Comparison of ENCODE assay signal across 10 mouse cellular contexts in genomic region chr4:115902816-115903215, GRCm38 (mm10). TPM values are rescaled to one million over a fixed set of nuclear protein-coding genes. Genes with fewer than 3 reads are reported as not detected.
DNase-seq lines count a peak whose midpoint lies in the region; ATAC-seq and TF ChIP-seq lines count a peak whose summit lies in the region.
"Had no signal": no experiment of that assay in that cellular context is flagged by ENCODE, and none has a peak within 500 bp of the region (broad histone marks: within the 10 kb centered on the region; RNA-seq: fewer than 3 reads in every experiment).

No protein-coding gene starts in this region.

- H3K9me3 ChIP-seq in ES-E14 (ENCODE audit: control insufficient read depth, insufficient read depth, low read depth, low read length): no peaks in the 10 kb centered on the region
- no peaks in the 10 kb centered on the region for H3K9me3 ChIP-seq in limb, embryonic 11.5 days (ENCODE audit: control insufficient read depth, low read length)
- H3K9me3 ChIP-seq: heart, embryonic 13.5 days had no signal

- H3K4me2 ChIP-seq in limb, embryonic 11.5 days (ENCODE audit: low read depth, severe bottlenecking): no peak overlapping the region
- H3K4me2 ChIP-seq: heart, embryonic 13.5 days had no signal

- H3K4me1 ChIP-seq in ES-E14 (ENCODE audit: control insufficient read depth in 2 of 2, insufficient read depth in 2 of 2, low read length in 2 of 2, poor library complexity in 1 of 2): no peaks in the 10 kb centered on the region
- H3K4me1 ChIP-seq in limb, embryonic 11.5 days (ENCODE audit: control insufficient read depth, insufficient read depth, low read length): peaks cover 8% of the 10 kb centered on the region

- peak; percentile 68 for ATAC-seq in inflammation-experienced regulatory T-cells, adult 6 months
- ATAC-seq in limb, embryonic 11.5 days (ENCODE audit: insufficient number of reproducible peaks, low FRiP score, low TSS enrichment, low read depth): peak; percentile 19; the same call in 1 of the 2 replicates

- in situ Hi-C loops in ES-E14 (cut with MboI; ENCODE audit: low sequenced_read_pairs in 2 of 2, unreplicated experiment in 2 of 2): loop anchor here in 1 of 2 experiments (10.0 kb wide), 1 partner anchor 82 kb away; no protein-coding TSS in a partner anchor

- 18% methylated on average over 5 of the region's 5 CpGs for WGBS in limb, embryonic 11.5 days

- H3K36me3 ChIP-seq in ES-E14 (ENCODE audit: control insufficient read depth, insufficient read depth, low read length, poor library complexity, severe bottlenecking): no peaks in the 10 kb centered on the region
- no peaks in the 10 kb centered on the region for H3K36me3 ChIP-seq in limb, embryonic 11.5 days (ENCODE audit: control insufficient read depth, insufficient read depth, low read length)
- H3K36me3 ChIP-seq: heart, embryonic 13.5 days had no signal

- H3K4me3 ChIP-seq in ES-E14 (ENCODE audit: insufficient read depth in 1 of 2, low read depth in 1 of 2, low read length in 2 of 2, poor library complexity in 1 of 2, severe bottlenecking in 1 of 2): no peak overlapping the region
- H3K4me3 ChIP-seq in limb, embryonic 11.5 days (ENCODE audit: low read depth, low read length): no peak overlapping the region
- H3K4me3 ChIP-seq: heart, embryonic 13.5 days had no signal

- no peak overlapping the region for H3K9ac ChIP-seq in ES-E14 (ENCODE audit: insufficient read depth, low read depth, low read length, poor library complexity, severe bottlenecking)
- H3K9ac ChIP-seq in limb, embryonic 11.5 days (ENCODE audit: low read length): no peak overlapping the region
- H3K9ac ChIP-seq: heart, embryonic 13.5 days had no signal

- H3K27me3 ChIP-seq in limb, embryonic 11.5 days (ENCODE audit: control insufficient read depth, insufficient read depth, low read length): peaks cover 52% of the 10 kb centered on the region

- H3K27ac ChIP-seq in ES-E14 (ENCODE audit: insufficient read depth, low read depth, low read length, poor library complexity, severe bottlenecking): no peak overlapping the region
- H3K27ac ChIP-seq in limb, embryonic 11.5 days (replicated peaks; ENCODE audit: low read depth, low read length): no peak overlapping the region
- H3K27ac ChIP-seq: heart, embryonic 13.5 days had no signal

- peak; percentile 87 for DNase-seq in 3T3-L1 (ENCODE audit: low read depth, low spot score)
- DNase-seq in ES-E14 (ENCODE audit: low read depth, low spot score): peak; percentile 56
- DNase-seq in c-Kit-positive CD71-positive TER-119-positive erythroid progenitor cells, embryonic 14.5 days (ENCODE audit: low spot score): peak; percentile 51
- peak; percentile 82 for DNase-seq in forelimb bud, embryonic 11.5 days (ENCODE audit: low read depth, low spot score)
- peak; percentile 90 for DNase-seq in limb, embryonic 11.5 days (ENCODE audit: low spot score)
- peak; percentile 93 for DNase-seq in retina, embryonic 14.5 days (ENCODE audit: low spot score)
- peak; percentile 44 to 65 for DNase-seq in thymus, postnatal 36 days

TF ChIP-seq in ES-E14, 5 proteins besides CTCF, POLR2A, EP300 and RAD21:
- TF ChIP-seq CHD2 (IDR thresholded peaks at IDR 0.05; ENCODE audit: low read depth, low read length) (no peak), HCFC1 (IDR thresholded peaks at IDR 0.05; ENCODE audit: borderline replicate concordance, insufficient read depth, low read length) (no peak), ZNF384 (IDR thresholded peaks at IDR 0.05; ENCODE audit: low read depth, low read length) (peak; percentile 98), MAFK (IDR thresholded peaks at IDR 0.05; ENCODE audit: insufficient read depth, low read depth, low read length) (no peak), ZC3H11A (IDR thresholded peaks at IDR 0.05; ENCODE audit: borderline replicate concordance, low read depth, low read length) (peak; percentile 92)

RNA-seq across cellular contexts. Expression of gene 6430628N08Rik, which starts 12.4 kb away (rescaled TPM):
- total RNA-seq in ES-E14 (2012; rRNA removed): not detected in 2 replicates
- not detected for polyA plus RNA-seq in inflammation-experienced regulatory T-cells, adult 6 months (2017; shearing (Covaris generic))
- 0.27 and 0.44 TPM in 2 replicates for polyA plus RNA-seq in limb, embryonic 11.5 days (2014; fragmentation: Nextera tagmentation; extraction: Ambion mirVana)
- polyA plus RNA-seq: heart, embryonic 13.5 days; testis, adult 2 months had no signal

RNA-seq across cellular contexts. Expression of gene Kncn, which starts 18.6 kb away (rescaled TPM):
- not detected in 2 replicates for total RNA-seq in ES-E14 (2012; rRNA removed)
- not detected for polyA plus RNA-seq in inflammation-experienced regulatory T-cells, adult 6 months (2017; shearing (Covaris generic))
- polyA plus RNA-seq in limb, embryonic 11.5 days (2014; fragmentation: Nextera tagmentation; extraction: Ambion mirVana): 0.27 TPM in 1 of 2 replicates, not detected in the other
- polyA plus RNA-seq: heart, embryonic 13.5 days had no signal

RNA-seq across cellular contexts. Expression of gene Dmbx1, which starts 36.9 kb away (rescaled TPM):
- total RNA-seq in ES-E14 (2012; rRNA removed): 0.11 and 0.18 TPM in 2 replicates
- polyA plus RNA-seq in inflammation-experienced regulatory T-cells, adult 6 months (2017; shearing (Covaris generic)): not detected
- 0.14 and 0.27 TPM in 2 replicates for polyA plus RNA-seq in limb, embryonic 11.5 days (2014; fragmentation: Nextera tagmentation; extraction: Ambion mirVana)
- polyA plus RNA-seq: heart, embryonic 13.5 days had no signal
